Mouse (Mus musculus): ENCODE data around the gene Stk11. TPM values are rescaled to one million over a fixed set of nuclear protein-coding genes. Genes with fewer than 3 reads are reported as not detected.

Stk11 gene
- polyA plus RNA-seq, 1 experiment: 112 TPM

DNA sequence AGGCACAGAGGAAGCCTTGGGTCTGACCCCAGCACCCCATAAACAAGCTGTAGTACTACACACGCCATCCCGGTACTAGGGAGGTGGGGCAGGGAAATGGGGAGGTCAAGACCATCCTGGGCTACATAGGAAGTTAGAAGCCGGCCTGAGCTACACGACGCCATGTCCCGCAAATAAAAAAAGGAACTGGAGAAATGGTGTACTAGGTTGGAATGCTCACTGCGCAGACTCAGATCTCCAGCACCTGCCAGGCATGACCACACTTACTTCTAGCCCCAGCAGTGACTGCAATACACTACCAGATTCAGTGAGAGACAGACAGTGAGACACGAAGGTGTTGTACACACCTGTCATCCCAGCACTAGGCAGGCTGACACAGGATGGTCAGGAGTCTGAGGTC lies 28.1 kb upstream of the Stk11 start:
- no peaks in the 10 kb centered on the region for H3K27me3 ChIP-seq (ENCODE audit: control insufficient read depth, insufficient read depth, low read length)
- no peak for DNase-seq
- H3K4me1 ChIP-seq (ENCODE audit: control insufficient read depth, insufficient read depth, low read length): peaks cover 26% of the 10 kb centered on the region
- WGBS: 95% methylated on average over 8 of the region's 8 CpGs
- TF ChIP-seq POLR2A (IDR thresholded peaks at IDR 0.05; ENCODE audit: borderline replicate concordance, insufficient read depth, low read length) (no peak), CTCF (IDR thresholded peaks at IDR 0.05; ENCODE audit: borderline replicate concordance, insufficient read depth, low read depth, low read length) (no peak)
- no peak overlapping the region for H3K4me3 ChIP-seq (replicated peaks; ENCODE audit: insufficient read depth, low read depth, low read length)
- no peak overlapping the region for H3K27ac ChIP-seq (ENCODE audit: insufficient read depth, low read length)

- TF ChIP-seq CTCF (IDR thresholded peaks at IDR 0.05; ENCODE audit: borderline replicate concordance, insufficient read depth, low read depth, low read length) (0 out of 2 replicates have a peak, but pooled peaks have one; percentile 19), POLR2A (IDR thresholded peaks at IDR 0.05; ENCODE audit: borderline replicate concordance, insufficient read depth, low read length) (no peak)
- H3K27me3 ChIP-seq (ENCODE audit: control insufficient read depth, insufficient read depth, low read length): no peaks in the 10 kb centered on the region
- no peak overlapping the region for H3K27ac ChIP-seq (ENCODE audit: insufficient read depth, low read length)
- H3K4me1 ChIP-seq (ENCODE audit: control insufficient read depth, insufficient read depth, low read length): peaks cover 29% of the 10 kb centered on the region
- DNase-seq: no peak
- WGBS: 48% methylated on average over 4 of the region's 4 CpGs
- H3K4me3 ChIP-seq (replicated peaks; ENCODE audit: insufficient read depth, low read depth, low read length): no peak overlapping the region
Measured at GRCm38 (mm10) chr10:80089146-80089545, 26.5 kb upstream of the Stk11 start.

GRCm38 (mm10) chr10:80091527-80091926 lies 24.1 kb upstream of the Stk11 start:
- H3K27me3 ChIP-seq (ENCODE audit: control insufficient read depth, insufficient read depth, low read length): no peaks in the 10 kb centered on the region
- 41% methylated on average over 6 of the region's 6 CpGs for WGBS
- TF ChIP-seq CTCF (IDR thresholded peaks at IDR 0.05; ENCODE audit: borderline replicate concordance, insufficient read depth, low read depth, low read length): no peak
- TF ChIP-seq POLR2A (IDR thresholded peaks at IDR 0.05; ENCODE audit: borderline replicate concordance, insufficient read depth, low read length): no peak
- H3K27ac ChIP-seq (ENCODE audit: insufficient read depth, low read length): no peak overlapping the region
- H3K4me3 ChIP-seq (replicated peaks; ENCODE audit: insufficient read depth, low read depth, low read length): no peak overlapping the region
- DNase-seq: no peak
- peaks cover 21% of the 10 kb centered on the region for H3K4me1 ChIP-seq (ENCODE audit: control insufficient read depth, insufficient read depth, low read length)

DNA sequence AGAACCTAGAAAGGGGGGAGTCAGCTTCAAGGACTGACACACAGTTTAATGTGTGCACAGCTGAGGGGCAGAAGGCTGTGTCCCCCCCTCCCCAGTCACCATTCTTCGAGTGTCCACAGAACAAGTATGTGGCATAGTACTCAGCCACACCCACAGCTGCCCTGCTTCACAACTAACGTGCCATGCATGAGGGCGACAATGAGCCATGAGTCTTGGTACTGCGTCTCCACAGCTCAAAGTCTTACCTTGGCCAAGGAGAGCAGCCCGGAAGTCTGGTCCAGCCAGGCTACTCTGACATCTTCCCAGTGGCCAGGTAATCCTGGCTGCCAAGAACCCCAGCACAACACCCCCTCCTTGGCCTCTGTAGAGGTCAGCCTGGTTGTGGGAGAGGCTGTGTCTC lies 22.9 kb upstream of the Stk11 start:
- Histone ChIP-seq H3K27me3 (ENCODE audit: control insufficient read depth, insufficient read depth, low read length) (no peaks in the 10 kb centered on the region), H3K4me1 (ENCODE audit: control insufficient read depth, insufficient read depth, low read length) (peaks cover 12% of the 10 kb centered on the region), H3K27ac (ENCODE audit: insufficient read depth, low read length) (no peak overlapping the region), H3K4me3 (replicated peaks; ENCODE audit: insufficient read depth, low read depth, low read length) (no peak overlapping the region)
- TF ChIP-seq CTCF (IDR thresholded peaks at IDR 0.05; ENCODE audit: borderline replicate concordance, insufficient read depth, low read depth, low read length): no peak
- no peak for TF ChIP-seq POLR2A (IDR thresholded peaks at IDR 0.05; ENCODE audit: borderline replicate concordance, insufficient read depth, low read length)
- WGBS: 72% methylated on average over 5 of the region's 5 CpGs
- no peak for DNase-seq

DNA sequence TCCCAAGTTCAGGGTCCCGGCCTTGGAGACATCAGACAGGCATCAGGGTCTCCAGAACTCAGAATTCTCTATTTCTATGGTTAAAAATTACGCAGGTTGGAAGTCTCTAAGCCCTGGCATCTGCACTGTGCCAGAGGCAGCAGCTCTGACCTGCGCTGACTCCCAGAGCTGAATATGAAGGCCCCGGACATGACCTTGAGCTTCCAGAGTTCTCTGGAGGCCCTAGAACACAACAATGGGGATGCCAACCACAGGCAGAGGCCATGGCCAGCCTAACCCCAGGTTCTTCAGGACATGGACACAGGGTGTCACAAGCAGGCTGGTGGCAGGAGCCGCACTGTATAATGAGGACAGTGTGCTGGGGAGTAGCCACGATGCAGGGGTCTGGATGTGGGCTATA lies 21.5 kb upstream of the Stk11 start:
- peaks cover 10% of the 10 kb centered on the region for H3K4me1 ChIP-seq (ENCODE audit: control insufficient read depth, insufficient read depth, low read length)
- 91% methylated on average over 6 of the region's 6 CpGs for WGBS
- no peak overlapping the region for H3K4me3 ChIP-seq (replicated peaks; ENCODE audit: insufficient read depth, low read depth, low read length)
- TF ChIP-seq POLR2A (IDR thresholded peaks at IDR 0.05; ENCODE audit: borderline replicate concordance, insufficient read depth, low read length) (no peak), CTCF (IDR thresholded peaks at IDR 0.05; ENCODE audit: borderline replicate concordance, insufficient read depth, low read depth, low read length) (no peak)
- no peak overlapping the region for H3K27ac ChIP-seq (ENCODE audit: insufficient read depth, low read length)
- H3K27me3 ChIP-seq (ENCODE audit: control insufficient read depth, insufficient read depth, low read length): no peaks in the 10 kb centered on the region
- no peak for DNase-seq

DNA sequence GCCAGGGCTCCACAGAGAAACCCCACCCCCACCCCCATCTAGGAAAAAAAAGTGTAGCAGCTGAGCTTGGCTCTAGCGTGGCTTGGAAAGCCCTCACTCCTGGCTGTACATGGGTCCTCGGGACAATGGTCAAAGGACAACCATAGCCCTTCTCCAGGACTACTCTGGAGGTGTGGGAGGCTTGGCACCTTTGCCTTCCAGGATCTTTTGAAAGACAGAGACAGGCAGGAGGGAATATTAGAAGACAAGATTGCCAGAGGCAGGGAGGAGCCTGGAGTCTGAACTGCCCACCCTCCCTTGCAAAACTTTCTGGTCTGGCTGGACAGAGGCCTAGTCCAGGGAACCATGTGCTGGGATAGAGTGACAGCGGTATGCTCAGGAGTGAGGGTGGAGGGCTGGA lies 20.9 kb upstream of the Stk11 start:
- Histone ChIP-seq H3K4me1 (ENCODE audit: control insufficient read depth, insufficient read depth, low read length) (peaks cover 8% of the 10 kb centered on the region), H3K4me3 (replicated peaks; ENCODE audit: insufficient read depth, low read depth, low read length) (no peak overlapping the region), H3K27ac (ENCODE audit: insufficient read depth, low read length) (no peak overlapping the region), H3K27me3 (ENCODE audit: control insufficient read depth, insufficient read depth, low read length) (no peaks in the 10 kb centered on the region)
- TF ChIP-seq CTCF (IDR thresholded peaks at IDR 0.05; ENCODE audit: borderline replicate concordance, insufficient read depth, low read depth, low read length) (no peak), POLR2A (IDR thresholded peaks at IDR 0.05; ENCODE audit: borderline replicate concordance, insufficient read depth, low read length) (no peak)
- no peak for DNase-seq
- 57% methylated on average over 3 of the region's 3 CpGs for WGBS

DNA sequence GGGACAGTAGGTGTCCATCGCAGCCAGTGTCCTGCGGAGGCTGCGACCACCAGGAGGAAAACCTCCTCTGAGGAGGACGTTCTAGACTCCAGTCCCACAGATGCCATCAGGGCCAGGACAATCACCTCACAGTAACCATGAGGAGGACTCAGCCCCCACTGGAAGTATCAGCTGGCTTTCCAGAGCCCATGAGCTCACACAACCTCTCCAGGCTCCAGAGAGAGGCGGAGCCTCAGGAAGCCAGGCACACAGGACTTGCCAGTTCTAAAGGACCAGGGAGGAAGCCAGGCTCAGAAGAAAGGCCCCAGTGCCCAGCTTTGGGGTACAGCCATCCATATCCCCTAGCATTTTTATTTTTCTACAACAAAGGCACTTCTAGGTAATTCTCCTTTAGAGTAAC lies 20.1 kb upstream of the Stk11 start:
- DNase-seq: no peak
- no peak overlapping the region for H3K4me3 ChIP-seq (replicated peaks; ENCODE audit: insufficient read depth, low read depth, low read length)
- TF ChIP-seq CTCF (IDR thresholded peaks at IDR 0.05; ENCODE audit: borderline replicate concordance, insufficient read depth, low read depth, low read length) (no peak), POLR2A (IDR thresholded peaks at IDR 0.05; ENCODE audit: borderline replicate concordance, insufficient read depth, low read length) (no peak)
- no peak overlapping the region for H3K27ac ChIP-seq (ENCODE audit: insufficient read depth, low read length)
- no peaks in the 10 kb centered on the region for H3K27me3 ChIP-seq (ENCODE audit: control insufficient read depth, insufficient read depth, low read length)
- H3K4me1 ChIP-seq (ENCODE audit: control insufficient read depth, insufficient read depth, low read length): peaks cover 8% of the 10 kb centered on the region
- WGBS: 79% methylated on average over 5 of the region's 5 CpGs

DNA sequence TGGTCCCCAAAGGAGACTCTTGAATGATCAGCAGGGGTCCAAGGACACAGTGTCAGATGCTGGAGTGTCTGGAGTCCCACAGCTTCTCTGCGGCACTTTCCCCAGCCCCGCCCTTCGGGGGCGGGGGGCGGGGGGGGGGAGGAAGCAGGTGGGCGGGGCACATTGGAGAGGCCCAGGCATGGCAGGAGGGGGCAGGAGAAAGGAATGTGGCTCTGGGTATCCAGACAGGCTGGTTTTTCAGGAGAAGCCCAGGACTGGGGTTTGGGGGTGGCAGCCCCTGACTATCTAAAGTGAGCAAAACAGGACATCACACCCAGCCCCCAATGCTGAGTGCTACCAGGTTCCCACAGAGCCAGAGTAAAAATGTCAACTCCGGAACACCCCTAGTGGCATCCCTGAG lies 18.3 kb upstream of the Stk11 start:
- no peak for DNase-seq
- H3K4me1 ChIP-seq (ENCODE audit: control insufficient read depth, insufficient read depth, low read length): peaks cover 15% of the 10 kb centered on the region
- no peaks in the 10 kb centered on the region for H3K27me3 ChIP-seq (ENCODE audit: control insufficient read depth, insufficient read depth, low read length)
- no peak overlapping the region for H3K27ac ChIP-seq (ENCODE audit: insufficient read depth, low read length)
- H3K4me3 ChIP-seq (replicated peaks; ENCODE audit: insufficient read depth, low read depth, low read length): no peak overlapping the region
- 20% methylated on average over 6 of the region's 7 CpGs for WGBS
- no peak for TF ChIP-seq CTCF (IDR thresholded peaks at IDR 0.05; ENCODE audit: borderline replicate concordance, insufficient read depth, low read depth, low read length)
- no peak for TF ChIP-seq POLR2A (IDR thresholded peaks at IDR 0.05; ENCODE audit: borderline replicate concordance, insufficient read depth, low read length)

Data from cerebellum, adult 2 months (tissue).